Mouse (Mus musculus) embryonic fibroblast, embryonic 13.5 days (primary cell): ENCODE results near the gene Nde1.

ENCODE experiments used
- CTCF ChIP-seq: IDR thresholded peaks from 2 replicates; pipeline ENCODE4 v1.5.1; 2011; ENCODE audit warnings: mild to moderate bottlenecking, control low read depth, low read length, moderate library complexity, borderline replicate concordance; ENCODE audit not compliant: insufficient read depth
- POLR2A ChIP-seq: IDR thresholded peaks from 2 replicates; pipeline ENCODE4 v1.6.1; 2011; ENCODE audit warnings: low read depth, mild to moderate bottlenecking, control low read depth, low read length, moderate library complexity

GRCm38 (mm10) chr16:14166490-14166889 is 3.4 kb downstream of the Nde1 start:
- no peak for TF ChIP-seq CTCF
- TF ChIP-seq POLR2A: no peak
